Mouse (Mus musculus) forelimb bud, embryonic 11.5 days (tissue): ENCODE measurements around the gene Atp2c1.

Source experiments
- DNase-seq: peaks from one replicate; pipeline ENCODE4 v3.0.0-alpha.2; 2012; ENCODE audit warnings: low read depth, low spot score

The Atp2c1 gene

DNA sequence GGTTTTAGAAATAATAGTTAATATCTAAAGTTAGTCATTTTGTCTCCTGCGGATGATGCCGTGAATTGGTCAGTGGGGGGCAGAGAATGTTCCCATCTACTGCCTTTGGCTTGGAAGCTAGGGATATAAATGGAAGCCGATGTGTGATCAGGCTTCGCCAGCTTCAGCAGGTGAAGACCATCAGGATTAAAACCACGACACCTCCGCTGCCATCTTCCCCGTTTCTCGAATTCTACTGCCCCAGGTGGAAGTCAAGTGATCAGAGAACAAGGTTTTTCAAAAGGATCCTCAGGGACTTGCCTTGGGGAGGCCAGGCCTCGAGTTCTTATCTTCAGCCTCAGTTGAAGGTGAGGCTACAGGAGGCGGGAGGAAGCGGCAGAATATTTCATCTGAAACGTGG lies at the start of gene Atp2c1:
TSS of gene Atp2c1 (minus strand) at position 101 of the 400 bp plus-strand sequence.
- no peak for DNase-seq

DNA sequence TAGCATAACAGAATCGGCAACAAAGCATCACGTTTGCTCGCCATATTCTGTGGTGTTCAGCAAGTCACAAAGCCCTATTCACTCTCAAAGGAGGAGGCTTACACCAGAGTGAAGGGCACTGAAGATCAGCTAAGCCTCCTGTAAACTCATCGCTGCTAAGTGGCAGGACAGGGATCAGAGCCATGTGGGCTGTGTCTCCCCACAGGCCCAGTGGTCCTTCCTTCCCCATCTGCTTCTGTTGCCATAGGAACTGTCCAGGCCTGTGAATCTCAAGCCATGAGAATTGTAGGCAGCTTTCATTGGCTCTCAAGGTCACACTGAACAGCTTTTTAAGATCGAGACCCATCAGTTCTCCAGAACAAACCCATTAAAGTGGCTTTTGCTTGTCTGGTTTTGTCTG lies 30.3 kb upstream of the Atp2c1 start:
- no peak for DNase-seq

DNA sequence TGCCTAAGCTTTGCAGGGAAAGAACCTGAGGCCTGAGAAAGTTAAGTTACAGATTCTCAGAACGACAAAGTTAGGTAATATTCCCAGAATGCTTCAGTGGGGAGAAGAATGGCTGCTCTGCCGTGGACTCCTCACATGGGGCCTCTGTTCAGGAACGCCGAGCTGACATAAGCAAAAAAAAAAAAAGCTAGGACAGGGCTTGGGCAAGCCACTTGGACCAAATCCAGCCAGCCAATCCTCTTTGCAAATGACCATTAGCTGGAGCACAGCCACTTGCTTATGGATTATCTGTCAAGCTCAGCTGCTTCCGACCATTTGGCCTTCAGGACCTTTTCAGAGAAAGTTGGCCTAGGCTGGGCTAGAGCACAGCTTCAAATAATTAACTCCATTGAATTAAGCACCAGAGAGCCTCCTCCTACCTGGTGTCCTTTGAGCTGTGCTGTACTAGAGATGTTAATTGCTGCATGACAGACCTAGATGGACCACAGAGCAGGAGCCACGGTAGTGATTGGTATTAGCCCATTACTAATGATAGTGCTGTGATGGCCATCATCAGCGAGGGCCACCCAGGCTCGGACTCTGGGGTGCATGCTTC lies 29.1 kb upstream of the Atp2c1 start:
- DNase-seq, result no peak

DNA sequence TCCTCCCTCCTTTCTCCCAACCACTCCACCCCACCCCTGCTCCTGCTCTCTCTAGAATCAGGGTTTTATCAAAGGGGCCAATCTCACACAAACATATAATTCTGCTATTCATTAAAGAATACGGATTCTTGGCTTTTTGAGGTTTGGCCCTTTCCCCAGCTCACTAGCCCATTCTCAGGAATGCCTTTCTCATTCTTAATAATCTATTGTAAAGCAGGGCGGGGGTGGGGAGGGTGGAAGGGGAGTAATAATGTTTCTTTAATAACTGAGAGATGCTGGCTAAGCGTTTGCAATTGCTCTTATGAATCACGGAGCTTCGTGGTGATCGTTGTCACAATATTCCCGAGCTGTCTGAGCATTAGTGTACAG lies 27.3 kb upstream of the Atp2c1 start:
- no peak for DNase-seq

DNA sequence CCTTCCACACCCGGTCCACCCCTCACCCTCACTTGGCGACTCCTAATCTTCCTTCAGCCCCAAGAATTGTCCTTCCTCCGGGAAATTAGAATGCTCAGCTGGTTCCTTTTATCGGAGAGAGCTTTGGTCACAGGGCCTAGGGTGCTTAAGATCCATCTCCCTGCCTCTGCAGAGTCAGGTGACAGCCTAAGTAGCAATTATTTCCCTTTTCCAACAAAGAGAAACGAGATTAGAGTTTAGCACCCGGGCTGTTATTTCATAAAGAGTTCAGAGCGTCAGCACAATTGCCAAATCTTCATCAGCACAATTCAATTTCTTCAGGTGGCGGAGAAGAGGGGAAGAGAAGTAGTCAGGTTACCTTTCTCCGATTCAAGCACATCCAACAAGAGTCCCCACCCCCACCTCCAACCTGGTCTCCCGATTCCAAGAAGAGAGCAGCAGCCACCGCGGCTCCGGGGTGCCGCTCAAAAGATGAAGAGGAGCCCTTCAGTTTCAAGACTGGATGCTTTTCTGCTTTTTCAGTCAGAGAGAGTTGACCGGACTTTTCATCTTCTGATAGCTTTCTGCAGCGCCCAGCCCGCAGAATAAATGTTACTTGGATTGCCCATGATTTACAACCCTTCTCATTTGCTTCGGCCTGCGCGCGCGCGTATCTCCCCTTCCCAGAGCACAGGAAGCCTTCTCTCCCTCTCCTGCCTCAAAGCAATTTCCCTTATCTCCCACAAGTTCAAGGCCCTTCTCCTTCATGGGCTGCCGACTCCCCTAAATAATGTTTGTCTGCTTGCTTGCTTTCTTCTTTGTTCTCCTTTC lies 26.7 kb upstream of the Atp2c1 start:
- peak; percentile 19 for DNase-seq

DNA sequence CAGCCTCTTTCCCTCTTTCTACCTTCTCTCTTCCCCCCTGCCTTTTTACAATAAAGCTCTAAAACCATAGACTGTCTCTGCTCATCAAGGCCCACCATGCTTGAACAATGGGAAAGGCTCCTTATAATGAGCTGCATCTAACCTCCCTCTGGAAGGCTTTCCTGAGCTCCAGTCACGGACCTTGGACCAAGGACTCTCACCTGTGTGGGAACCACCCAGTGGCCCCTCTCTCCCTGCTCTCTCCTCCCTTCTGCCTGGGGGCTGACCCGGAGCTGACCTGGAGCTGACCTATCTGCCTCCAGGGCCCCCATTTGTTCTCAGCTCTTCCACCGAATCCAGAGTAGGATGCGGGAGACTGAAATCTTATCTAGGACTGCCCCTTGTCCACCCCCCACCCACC lies 24.3 kb upstream of the Atp2c1 start:
- no peak for DNase-seq

DNA sequence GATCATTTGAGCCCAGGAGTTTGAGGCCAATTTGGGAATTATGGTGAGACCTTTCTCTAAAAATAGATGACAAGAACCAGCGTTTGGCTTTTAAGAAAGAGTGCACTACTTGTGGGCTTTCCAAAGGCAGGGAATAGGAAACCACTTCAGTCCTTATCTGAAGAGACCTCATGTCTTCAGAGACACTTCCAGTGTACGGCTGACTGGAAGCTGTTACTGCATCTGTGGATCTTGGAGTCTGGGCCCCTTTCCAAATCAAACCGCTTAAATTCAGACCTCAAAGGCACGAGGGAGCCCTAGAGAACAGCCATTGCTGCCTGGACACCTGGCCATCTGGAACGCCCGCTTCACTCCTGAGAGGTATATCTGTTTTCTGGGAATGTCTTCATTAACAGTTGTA lies 22.0 kb upstream of the Atp2c1 start:
- DNase-seq, result no peak

- DNase-seq, result no peak
These were observed 17.1 kb upstream of the Atp2c1 start for GRCm38 (mm10) chr9:105544013-105544750.

- DNase-seq, result no peak
These were observed 10.4 kb upstream of the Atp2c1 start for GRCm38 (mm10) chr9:105537473-105537872.

- DNase-seq, result no peak
These were observed 9.8 kb upstream of the Atp2c1 start for GRCm38 (mm10) chr9:105536877-105537276.

DNA sequence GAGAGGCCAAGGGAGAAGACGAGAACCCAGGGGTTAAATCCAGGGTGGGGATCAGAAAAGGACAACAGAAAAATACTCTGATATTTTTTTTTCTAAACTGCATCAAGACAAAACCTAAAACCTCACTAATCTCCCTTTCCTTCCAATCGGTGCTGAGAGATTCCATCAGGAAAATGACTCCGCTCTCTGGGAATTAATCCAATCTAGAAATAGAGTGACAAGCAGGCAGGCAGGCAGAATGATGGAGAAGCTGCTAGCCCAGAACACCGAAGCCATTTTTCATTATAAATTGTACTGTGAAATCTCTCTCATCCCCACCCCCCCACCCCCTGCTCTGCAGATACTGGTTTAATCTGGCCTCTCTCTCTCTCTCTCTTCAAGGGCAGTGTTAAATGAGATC lies 1.8 kb downstream of the Atp2c1 start:
- DNase-seq, result no peak

GRCm38 (mm10) chr9:105523038-105523437 lies 4.1 kb downstream of the Atp2c1 start:
- DNase-seq, result no peak

- no peak for DNase-seq
These were observed 5.1 kb downstream of the Atp2c1 start for GRCm38 (mm10) chr9:105522063-105522462.

DNA sequence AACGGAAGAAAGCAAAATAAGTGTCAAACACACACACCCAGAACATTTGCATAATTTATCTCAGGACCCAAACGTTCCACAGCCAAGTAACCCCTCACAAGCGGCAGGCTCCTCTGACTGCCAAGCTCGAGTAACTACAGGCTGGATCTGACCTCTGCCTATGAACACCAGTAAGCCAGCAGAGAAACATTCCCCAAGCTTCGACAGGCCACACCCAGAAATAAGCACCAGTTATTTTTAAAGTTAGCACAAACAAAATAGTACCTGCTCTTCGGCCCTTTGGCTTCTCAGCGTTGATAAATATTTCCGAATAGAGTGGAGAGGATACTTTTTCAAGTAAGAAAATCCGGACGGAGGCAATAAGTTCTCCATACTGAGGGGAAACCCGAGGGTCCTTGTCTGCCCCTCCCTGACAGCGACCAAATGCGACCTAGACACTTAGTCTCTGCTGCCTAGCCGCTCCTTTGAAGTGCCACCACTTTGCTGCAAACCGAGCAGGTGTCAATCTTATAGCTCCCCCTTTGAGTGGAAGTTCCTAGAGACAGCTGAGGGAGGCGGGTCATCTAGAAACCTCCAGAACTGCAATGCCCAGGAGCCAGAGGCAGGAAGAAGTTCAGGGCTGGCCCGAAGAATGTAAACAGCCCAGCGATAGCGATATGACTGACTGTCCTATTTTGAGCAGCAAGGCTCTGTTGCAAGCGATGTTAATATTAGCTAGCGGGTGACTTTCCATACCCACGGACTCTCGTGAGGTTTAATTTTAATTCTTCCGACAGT lies 6.2 kb downstream of the Atp2c1 start:
- DNase-seq, result no peak

- DNase-seq, result no peak
These were observed 7.7 kb downstream of the Atp2c1 start for GRCm38 (mm10) chr9:105519278-105519883.

GRCm38 (mm10) chr9:105503690-105504089 lies 23.4 kb downstream of the Atp2c1 start:
- no peak for DNase-seq

GRCm38 (mm10) chr9:105502389-105502788 lies 24.7 kb downstream of the Atp2c1 start:
- no peak for DNase-seq

DNA sequence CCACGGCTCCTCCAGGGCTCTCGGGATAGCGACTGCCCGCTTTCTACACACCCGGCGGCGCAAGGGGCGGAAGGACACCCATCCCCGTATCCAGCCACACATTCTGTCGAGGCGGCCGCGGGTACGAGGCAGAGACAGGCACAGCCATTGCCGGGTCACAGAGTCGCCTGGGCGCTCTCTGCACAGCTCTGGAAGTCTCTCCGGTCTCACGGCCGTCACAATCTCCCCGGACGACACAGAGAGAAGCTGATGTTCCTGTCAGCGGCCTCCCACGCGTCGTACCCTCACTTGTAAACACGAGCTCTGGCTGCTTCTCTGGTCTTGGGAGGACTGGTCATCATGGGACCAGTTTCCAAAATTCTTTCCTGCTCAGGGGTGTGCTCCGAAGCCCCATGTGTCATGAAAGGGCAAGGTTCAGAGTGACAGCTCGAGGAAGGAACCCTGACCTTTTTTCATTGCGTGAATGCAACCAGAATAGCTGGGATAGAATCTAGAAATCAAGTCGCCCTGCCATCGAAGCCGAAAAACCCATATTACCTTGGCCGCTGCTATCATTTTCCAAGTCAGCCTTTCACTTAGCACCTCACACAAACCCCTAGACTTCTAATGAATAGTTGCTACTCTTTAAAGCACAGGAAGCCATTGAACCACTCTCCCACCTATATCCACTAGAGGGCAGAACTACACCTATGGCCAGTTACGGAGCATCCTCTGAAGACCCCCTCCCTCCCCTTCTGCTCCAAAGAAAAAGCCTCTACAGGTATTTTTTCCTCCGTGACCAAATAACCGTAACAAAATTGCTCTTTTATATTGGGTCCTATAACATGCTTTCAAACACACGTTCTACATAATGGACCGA lies 31.6 kb downstream of the Atp2c1 start:
- DNase-seq, result peak; percentile 83

- peak; percentile 92 for DNase-seq
These were observed 32.4 kb downstream of the Atp2c1 start for GRCm38 (mm10) chr9:105494553-105495315.

GRCm38 (mm10) chr9:105492744-105493143 lies 34.4 kb downstream of the Atp2c1 start:
- no peak for DNase-seq
